Mouse (Mus musculus): ENCODE measurements around the gene Rabep1. TPM values are rescaled to one million over a fixed set of nuclear protein-coding genes. Genes with fewer than 3 reads are reported as not detected.
"Not testable (repeated sequence)": the region's sequence is repeated elsewhere in the genome, so short reads cannot be mapped to it uniquely, and the experiment has no call there.

The Rabep1 gene
- polyA plus RNA-seq, 1 experiment from 2014 or later, result 37.5 TPM

DNA sequence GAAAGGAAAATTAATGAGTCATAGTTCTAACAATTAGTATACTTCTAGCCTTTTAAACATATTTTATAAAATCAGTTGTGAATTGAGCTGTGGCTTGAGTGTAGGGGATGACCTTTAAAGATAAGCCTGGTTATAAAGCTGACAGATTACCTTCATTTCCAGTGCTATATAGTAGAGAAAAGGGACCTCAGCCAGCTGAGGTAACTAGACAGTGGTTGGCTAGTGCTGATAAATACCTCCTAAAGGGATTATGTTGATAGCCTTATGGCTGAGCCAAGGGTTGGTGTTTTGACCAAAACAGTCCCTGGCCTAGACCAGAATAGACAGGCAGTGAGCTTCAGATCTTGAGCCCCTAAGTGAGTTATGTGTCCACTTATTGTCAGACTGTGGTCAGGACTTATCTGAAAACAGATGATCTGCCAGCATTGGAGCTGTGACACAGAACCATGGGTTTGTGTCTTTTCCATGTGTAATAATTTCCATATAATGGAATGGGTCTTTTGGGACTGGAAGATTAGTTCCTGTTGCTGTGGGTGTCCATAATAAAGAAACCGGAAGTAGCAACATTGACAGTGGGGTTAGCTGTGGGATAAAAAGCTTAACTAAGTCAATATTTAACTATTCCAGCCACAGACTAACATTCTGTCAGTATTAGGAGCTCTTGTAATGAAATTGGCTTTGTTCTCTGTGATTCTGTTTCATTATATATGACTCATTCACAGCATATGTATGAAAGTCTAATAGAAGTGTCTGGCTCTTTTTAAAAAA lies 29.5 kb downstream of the Rabep1 start:
- no peak for TF ChIP-seq CTCF (IDR thresholded peaks at IDR 0.05; ENCODE audit: low read depth)
- Histone ChIP-seq H3K4me1 (replicated peaks; ENCODE audit: insufficient read depth, low read length) (peaks cover 5% of the 10 kb centered on the region; the same call in 1 of the 2 replicates), H3K4me3 (replicated peaks; ENCODE audit: low read depth, low read length) (no peak overlapping the region), H3K27me3 (ENCODE audit: insufficient read depth, low read length) (no peaks in the 10 kb centered on the region), H3K36me3 (ENCODE audit: insufficient read depth, low read length) (0 out of 2 replicates have a peak, but pooled peaks cover 3% of the 10 kb centered on the region), H3K4me2 (ENCODE audit: low read length) (no peak overlapping the region), H3K9ac (ENCODE audit: low read depth, low read length) (no peak overlapping the region), H3K27ac (no peak overlapping the region), H3K9me3 (replicated peaks; ENCODE audit: low read length) (no peaks in the 10 kb centered on the region)
- WGBS, result 50% methylated on average over 1 of the region's 1 CpGs
- DNase-seq (ENCODE audit: low spot score), result peak; percentile 9
- no peak for ATAC-seq (replicated peaks; ENCODE audit: low FRiP score, low read depth)

DNA sequence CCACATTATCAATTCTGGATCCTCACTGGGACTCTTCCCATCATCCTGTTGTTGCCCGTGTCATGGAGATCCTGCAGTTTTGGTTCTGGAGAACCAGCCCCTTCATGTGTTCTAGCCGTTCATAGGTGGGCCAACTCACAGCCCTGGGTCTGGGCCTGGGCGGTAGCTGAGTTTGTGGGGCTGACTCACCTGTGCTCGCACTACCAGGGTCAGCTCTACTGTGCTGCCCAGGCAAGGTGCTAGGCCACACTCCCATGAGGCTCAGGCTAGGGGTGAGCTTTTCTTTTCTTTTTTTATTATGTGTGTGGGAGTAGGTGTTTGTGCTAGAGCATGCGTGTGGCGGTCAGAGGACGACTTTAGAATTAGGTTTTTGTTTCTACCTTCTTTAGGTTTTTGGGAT lies 33.1 kb downstream of the Rabep1 start:
- Histone ChIP-seq H3K36me3 (ENCODE audit: insufficient read depth, low read length) (peaks cover 7% of the 10 kb centered on the region; the same call in 1 of the 2 replicates), H3K4me3 (replicated peaks; ENCODE audit: low read depth, low read length) (no peak overlapping the region), H3K27me3 (ENCODE audit: insufficient read depth, low read length) (no peaks in the 10 kb centered on the region), H3K4me1 (replicated peaks; ENCODE audit: insufficient read depth, low read length) (peaks cover 5% of the 10 kb centered on the region; the same call in 1 of the 2 replicates), H3K9me3 (replicated peaks; ENCODE audit: low read length) (no peaks in the 10 kb centered on the region), H3K4me2 (ENCODE audit: low read length) (no peak overlapping the region), H3K27ac (no peak overlapping the region), H3K9ac (ENCODE audit: low read depth, low read length) (no peak overlapping the region)
- 89% methylated on average over 7 of the region's 7 CpGs for WGBS
- no peak for ATAC-seq (replicated peaks; ENCODE audit: low FRiP score, low read depth)
- TF ChIP-seq CTCF (IDR thresholded peaks at IDR 0.05; ENCODE audit: low read depth), result no peak
- DNase-seq (ENCODE audit: low spot score), result no peak

DNA sequence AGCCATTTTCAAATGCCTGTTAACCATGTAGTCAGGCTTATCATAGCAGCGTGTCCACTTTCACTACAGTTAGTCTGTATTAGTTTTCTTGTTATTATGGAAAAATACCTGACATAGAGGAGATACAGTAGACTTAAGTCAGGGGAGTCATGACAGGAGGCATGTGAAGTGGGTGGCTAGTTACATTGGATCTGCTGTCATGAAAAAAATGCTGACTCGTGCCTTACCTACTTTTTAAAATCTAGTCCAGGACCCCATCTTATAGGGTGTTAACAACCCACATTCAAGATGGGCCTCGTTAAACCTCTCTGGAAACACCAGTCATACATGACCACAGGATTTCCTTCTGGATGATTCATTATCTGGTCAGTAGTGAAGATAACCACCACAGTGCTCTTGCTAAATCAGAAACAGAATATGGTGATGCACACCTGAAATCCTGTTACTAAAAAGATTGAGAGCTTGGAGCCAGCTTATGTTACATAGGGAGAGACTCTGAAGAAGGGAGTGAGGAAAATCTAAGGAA lies 38.4 kb downstream of the Rabep1 start:
- no peak for TF ChIP-seq CTCF (IDR thresholded peaks at IDR 0.05; ENCODE audit: low read depth)
- no peak overlapping the region for H3K27ac ChIP-seq
- no peak for DNase-seq (ENCODE audit: low spot score)
- ATAC-seq (replicated peaks; ENCODE audit: low FRiP score, low read depth), result no peak
- H3K27me3 ChIP-seq (ENCODE audit: insufficient read depth, low read length), result no peaks in the 10 kb centered on the region
- H3K4me2 ChIP-seq (ENCODE audit: low read length), result no peak overlapping the region
- no peak overlapping the region for H3K9ac ChIP-seq (ENCODE audit: low read depth, low read length)
- no peak overlapping the region for H3K4me3 ChIP-seq (replicated peaks; ENCODE audit: low read depth, low read length)
- H3K36me3 ChIP-seq (ENCODE audit: insufficient read depth, low read length), result peaks cover 7% of the 10 kb centered on the region
- no peaks in the 10 kb centered on the region for H3K4me1 ChIP-seq (replicated peaks; ENCODE audit: insufficient read depth, low read length)
- 94% methylated on average over 3 of the region's 3 CpGs for WGBS
- H3K9me3 ChIP-seq (replicated peaks; ENCODE audit: low read length), result no peaks in the 10 kb centered on the region

DNA sequence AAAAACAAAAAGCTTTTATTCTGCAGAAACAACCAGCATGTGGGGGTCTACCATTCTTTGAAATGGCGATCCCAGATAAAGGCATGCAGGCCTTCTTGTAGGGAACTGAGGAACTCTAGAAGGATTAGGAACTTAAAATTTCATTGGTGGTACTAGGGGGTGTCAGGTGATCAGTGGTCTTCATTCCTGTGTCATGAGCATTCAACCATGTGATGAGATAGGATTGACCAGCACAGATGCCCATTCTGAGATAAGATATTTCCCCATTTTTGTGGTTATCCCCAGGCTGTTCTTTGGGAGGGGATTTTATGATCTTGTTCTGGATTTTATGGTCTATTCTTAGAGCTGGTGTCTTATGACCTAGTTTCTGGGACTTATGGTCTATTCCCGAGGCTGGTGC lies 46.1 kb downstream of the Rabep1 start:
- Histone ChIP-seq H3K9me3 (replicated peaks; ENCODE audit: low read length) (no peaks in the 10 kb centered on the region), H3K9ac (ENCODE audit: low read depth, low read length) (no peak overlapping the region), H3K27me3 (ENCODE audit: insufficient read depth, low read length) (no peaks in the 10 kb centered on the region), H3K4me2 (ENCODE audit: low read length) (no peak overlapping the region), H3K36me3 (ENCODE audit: insufficient read depth, low read length) (peaks cover 23% of the 10 kb centered on the region), H3K27ac (no peak overlapping the region), H3K4me3 (replicated peaks; ENCODE audit: low read depth, low read length) (no peak overlapping the region), H3K4me1 (replicated peaks; ENCODE audit: insufficient read depth, low read length) (no peaks in the 10 kb centered on the region)
- WGBS, result 82% methylated on average over 2 of the region's 2 CpGs
- TF ChIP-seq CTCF (IDR thresholded peaks at IDR 0.05; ENCODE audit: low read depth), result no peak
- no peak for DNase-seq (ENCODE audit: low spot score)
- no peak for ATAC-seq (replicated peaks; ENCODE audit: low FRiP score, low read depth)

DNA sequence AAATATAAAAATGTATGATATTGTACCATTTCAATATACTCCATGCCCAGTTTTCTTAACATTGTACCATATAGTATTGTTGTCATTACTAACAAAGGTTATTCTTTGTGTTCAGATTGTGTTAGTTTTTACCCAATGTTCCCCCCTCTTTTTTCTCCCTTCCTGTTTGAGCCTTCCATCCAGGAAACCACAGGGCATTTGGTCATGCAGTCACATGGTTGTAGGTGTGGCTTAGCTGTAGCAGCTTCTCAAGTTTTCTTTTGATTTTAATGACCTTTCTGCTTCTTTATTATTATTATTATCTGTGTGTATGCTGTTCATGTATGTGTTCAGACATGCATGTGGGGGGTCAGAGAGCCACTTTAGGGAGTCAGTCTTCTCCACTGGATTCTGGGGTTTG lies 47.0 kb downstream of the Rabep1 start:
- TF ChIP-seq CTCF (IDR thresholded peaks at IDR 0.05; ENCODE audit: low read depth), result no peak
- Histone ChIP-seq H3K4me1 (replicated peaks; ENCODE audit: insufficient read depth, low read length) (no peaks in the 10 kb centered on the region), H3K9me3 (replicated peaks; ENCODE audit: low read length) (no peaks in the 10 kb centered on the region), H3K36me3 (ENCODE audit: insufficient read depth, low read length) (peaks cover 24% of the 10 kb centered on the region), H3K4me3 (replicated peaks; ENCODE audit: low read depth, low read length) (no peak overlapping the region), H3K27me3 (ENCODE audit: insufficient read depth, low read length) (no peaks in the 10 kb centered on the region), H3K4me2 (ENCODE audit: low read length) (no peak overlapping the region), H3K27ac (no peak overlapping the region), H3K9ac (ENCODE audit: low read depth, low read length) (no peak overlapping the region)
- ATAC-seq (replicated peaks; ENCODE audit: low FRiP score, low read depth) (no peak), DNase-seq (ENCODE audit: low spot score) (no peak)

DNA sequence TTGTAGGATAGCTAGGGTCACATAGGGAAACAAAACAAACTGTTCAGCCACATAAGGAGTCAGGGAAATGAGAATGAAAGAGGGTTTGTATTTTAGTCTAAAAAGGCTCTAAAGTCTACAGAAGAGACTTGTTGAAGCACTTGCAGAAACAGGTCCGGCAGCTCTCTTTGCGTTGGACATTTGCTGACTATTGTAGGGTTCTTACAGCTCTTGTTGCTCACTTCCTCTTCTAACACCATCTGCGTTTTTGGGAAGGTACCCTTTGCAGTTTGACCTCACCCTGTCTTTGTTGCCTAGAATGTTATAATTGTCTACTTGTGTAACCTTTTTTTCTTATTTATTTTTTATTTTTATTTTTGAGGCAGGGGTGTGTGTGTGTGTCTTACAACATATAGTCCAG lies 53.1 kb downstream of the Rabep1 start:
- Histone ChIP-seq H3K4me2 (ENCODE audit: low read length) (no peak overlapping the region), H3K36me3 (ENCODE audit: insufficient read depth, low read length) (peaks cover 17% of the 10 kb centered on the region), H3K9ac (ENCODE audit: low read depth, low read length) (no peak overlapping the region), H3K27ac (no peak overlapping the region), H3K4me1 (replicated peaks; ENCODE audit: insufficient read depth, low read length) (no peaks in the 10 kb centered on the region), H3K9me3 (replicated peaks; ENCODE audit: low read length) (no peaks in the 10 kb centered on the region), H3K4me3 (replicated peaks; ENCODE audit: low read depth, low read length) (no peak overlapping the region), H3K27me3 (ENCODE audit: insufficient read depth, low read length) (no peaks in the 10 kb centered on the region)
- no peak for ATAC-seq (replicated peaks; ENCODE audit: low FRiP score, low read depth)
- 92% methylated on average over 3 of the region's 3 CpGs for WGBS
- TF ChIP-seq CTCF (IDR thresholded peaks at IDR 0.05; ENCODE audit: low read depth), result no peak
- no peak for DNase-seq (ENCODE audit: low spot score)

DNA sequence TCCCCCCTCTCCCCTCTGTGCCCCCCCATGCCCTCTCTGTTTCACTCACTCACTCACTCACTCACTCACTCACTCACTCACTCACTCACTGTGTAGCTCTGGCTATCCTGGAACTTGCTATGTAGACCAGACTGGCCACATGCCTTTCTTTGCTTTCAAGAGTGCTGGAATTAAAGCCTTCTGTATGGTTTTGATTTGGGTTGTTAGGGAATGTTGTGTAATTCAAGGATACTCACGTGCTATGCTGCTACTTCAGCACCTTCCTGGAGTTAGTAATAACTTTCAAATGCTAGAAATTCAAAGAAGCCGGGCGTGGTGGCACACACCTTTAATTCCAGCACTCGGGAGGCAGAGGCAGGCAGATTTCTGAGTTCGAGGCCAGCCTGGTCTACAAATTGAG lies 53.6 kb downstream of the Rabep1 start:
- H3K27me3 ChIP-seq (ENCODE audit: insufficient read depth, low read length); H3K9ac ChIP-seq (ENCODE audit: low read depth, low read length); H3K27ac ChIP-seq; DNase-seq (ENCODE audit: low spot score); H3K4me3 ChIP-seq (replicated peaks; ENCODE audit: low read depth, low read length); H3K4me1 ChIP-seq (replicated peaks; ENCODE audit: insufficient read depth, low read length); ATAC-seq (replicated peaks; ENCODE audit: low FRiP score, low read depth); H3K4me2 ChIP-seq (ENCODE audit: low read length); H3K9me3 ChIP-seq (replicated peaks; ENCODE audit: low read length): not testable (repeated sequence)
- 97% methylated on average over 5 of the region's 5 CpGs for WGBS
- peaks cover 17% of the 10 kb centered on the region for H3K36me3 ChIP-seq (ENCODE audit: insufficient read depth, low read length)

All from kidney, postnatal 0 days (tissue).